Mouse (Mus musculus): ENCODE results near the gene Plcl2. TPM values are rescaled to one million over a fixed set of nuclear protein-coding genes. Genes with fewer than 3 reads are reported as not detected.
"Not testable (repeated sequence)": the region's sequence is repeated elsewhere in the genome, so short reads cannot be mapped to it uniquely, and the experiment has no call there.

Gene Plcl2
- polyA plus RNA-seq, 1 experiment from 2014 or later = 10.5 TPM

DNA sequence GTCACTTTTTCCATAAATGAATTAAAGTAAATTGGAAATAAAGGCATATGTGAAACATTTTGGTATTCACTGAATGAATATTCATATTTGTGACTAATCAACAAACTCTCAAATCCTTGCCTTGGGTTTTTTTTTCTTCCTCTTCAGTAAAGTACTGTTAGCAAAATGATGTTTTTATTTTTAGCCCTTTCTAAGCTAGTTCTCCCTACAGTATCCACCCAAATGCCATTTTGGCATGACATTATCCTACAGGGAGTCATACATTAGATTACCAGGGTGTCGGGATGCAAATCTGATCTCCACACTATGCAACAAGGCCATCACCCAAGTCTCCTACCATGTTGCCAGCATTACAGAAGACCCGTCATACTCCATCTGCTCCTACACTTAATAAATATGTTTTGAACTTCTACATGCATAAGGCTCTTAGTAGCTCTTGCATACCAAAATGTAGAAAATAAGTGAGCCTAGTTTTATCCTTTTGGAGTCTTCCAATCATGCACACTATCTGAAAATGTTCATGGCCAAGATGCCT, 131.9 kb downstream of the Plcl2 start:
- ATAC-seq (ENCODE audit: low FRiP score, low read depth) = no peak
- Histone ChIP-seq H3K4me2 (no peak overlapping the region), H3K9ac (no peak overlapping the region), H3K36me3 (no peaks in the 10 kb centered on the region), H3K4me1 (replicated peaks) (peaks cover 11% of the 10 kb centered on the region), H3K27me3 (no peaks in the 10 kb centered on the region), H3K9me3 (no peaks in the 10 kb centered on the region), H3K4me3 (no peak overlapping the region), H3K27ac (replicated peaks) (no peak overlapping the region)
- WGBS = 88% methylated on average over 2 of the region's 2 CpGs

DNA sequence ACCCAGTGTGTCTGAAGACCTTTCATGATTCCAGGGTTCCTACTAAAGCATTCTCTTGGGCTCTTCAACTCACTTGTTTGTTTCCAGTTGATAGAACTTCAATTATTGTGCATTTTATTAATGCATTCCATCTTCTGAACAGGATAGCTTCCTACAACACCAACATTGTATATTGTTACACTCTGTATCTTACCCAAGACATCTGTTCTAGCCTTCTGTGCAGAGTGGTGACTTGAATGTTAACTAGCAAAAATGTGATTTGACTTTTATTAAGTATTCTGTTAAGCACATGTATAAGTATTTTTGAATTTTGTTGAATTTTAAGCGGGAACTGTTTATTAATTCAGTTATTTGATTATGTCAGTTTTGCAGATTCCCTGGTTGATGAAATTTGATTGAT, 132.7 kb downstream of the Plcl2 start:
- 89% methylated on average over 1 of the region's 1 CpGs for WGBS
- no peak for ATAC-seq (ENCODE audit: low FRiP score, low read depth)
- Histone ChIP-seq H3K27me3 (no peaks in the 10 kb centered on the region), H3K27ac (replicated peaks) (no peak overlapping the region), H3K4me3 (no peak overlapping the region), H3K9ac (no peak overlapping the region), H3K36me3 (no peaks in the 10 kb centered on the region), H3K4me2 (no peak overlapping the region), H3K9me3 (no peaks in the 10 kb centered on the region), H3K4me1 (replicated peaks) (peaks cover 11% of the 10 kb centered on the region)

- no peak overlapping the region for H3K9ac ChIP-seq
- H3K4me1 ChIP-seq (replicated peaks) = peaks cover 11% of the 10 kb centered on the region
- ATAC-seq (ENCODE audit: low FRiP score, low read depth) = 0 out of 2 replicates have a peak, but pooled peaks have one; percentile 16
- 66% methylated on average over 6 of the region's 6 CpGs for WGBS
- no peaks in the 10 kb centered on the region for H3K36me3 ChIP-seq
- no peaks in the 10 kb centered on the region for H3K9me3 ChIP-seq
- H3K27ac ChIP-seq (replicated peaks) = peak overlapping the region; percentile 65
- H3K4me3 ChIP-seq = no peak overlapping the region
- peak overlapping the region; percentile 9; the same call in 1 of the 2 replicates for H3K4me2 ChIP-seq
- H3K27me3 ChIP-seq = no peaks in the 10 kb centered on the region
Observed at GRCm38 (mm10) chr17:50643356-50643755, 134.2 kb downstream of the Plcl2 start.

GRCm38 (mm10) chr17:50643989-50644388, 134.8 kb downstream of the Plcl2 start:
- peak overlapping the region; percentile 9; the same call in 1 of the 2 replicates for H3K4me2 ChIP-seq
- H3K36me3 ChIP-seq = no peaks in the 10 kb centered on the region
- H3K27me3 ChIP-seq = no peaks in the 10 kb centered on the region
- no peak overlapping the region for H3K9ac ChIP-seq
- 13% methylated on average over 6 of the region's 6 CpGs for WGBS
- H3K9me3 ChIP-seq = no peaks in the 10 kb centered on the region
- peak; percentile 70; the same call in 1 of the 2 replicates for ATAC-seq (ENCODE audit: low FRiP score, low read depth)
- H3K4me1 ChIP-seq (replicated peaks) = peaks cover 11% of the 10 kb centered on the region
- H3K4me3 ChIP-seq = no peak overlapping the region
- peak overlapping the region; percentile 67 for H3K27ac ChIP-seq (replicated peaks)

DNA sequence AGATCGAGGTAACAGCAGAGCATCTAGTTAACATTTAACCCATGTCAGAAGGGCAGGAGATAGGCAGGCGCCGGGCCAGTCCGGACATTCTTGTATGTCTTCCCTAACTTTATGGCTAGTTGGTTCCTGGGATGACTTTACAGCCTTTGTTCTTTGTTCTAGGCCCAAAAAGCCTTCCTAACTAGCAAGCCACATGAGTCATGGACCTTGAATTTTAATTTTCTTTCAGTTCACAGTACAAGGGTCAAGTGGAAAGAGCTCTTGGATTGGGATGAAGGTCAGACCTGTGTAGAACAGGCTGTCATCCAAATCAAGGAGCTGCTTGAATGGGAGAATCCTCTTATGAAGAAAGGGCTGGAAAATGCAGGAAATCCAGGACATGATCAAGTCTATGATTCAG, 138.9 kb downstream of the Plcl2 start:
- H3K4me2 ChIP-seq; H3K27ac ChIP-seq (replicated peaks); H3K36me3 ChIP-seq; H3K27me3 ChIP-seq; H3K9me3 ChIP-seq; ATAC-seq (ENCODE audit: low FRiP score, low read depth); H3K4me3 ChIP-seq; H3K9ac ChIP-seq: not testable (repeated sequence)
- WGBS = 96% methylated on average over 4 of the region's 4 CpGs
- H3K4me1 ChIP-seq (replicated peaks) = peaks cover 11% of the 10 kb centered on the region

- Histone ChIP-seq H3K27ac (replicated peaks) (no peak overlapping the region), H3K36me3 (no peaks in the 10 kb centered on the region), H3K4me2 (no peak overlapping the region), H3K4me1 (replicated peaks) (peaks cover 4% of the 10 kb centered on the region), H3K4me3 (no peak overlapping the region), H3K9ac (no peak overlapping the region), H3K27me3 (no peaks in the 10 kb centered on the region), H3K9me3 (no peaks in the 10 kb centered on the region)
- no peak for ATAC-seq (ENCODE audit: low FRiP score, low read depth)
- 95% methylated on average over 6 of the region's 6 CpGs for WGBS
Observed at GRCm38 (mm10) chr17:50648757-50649419, 139.7 kb downstream of the Plcl2 start.

DNA sequence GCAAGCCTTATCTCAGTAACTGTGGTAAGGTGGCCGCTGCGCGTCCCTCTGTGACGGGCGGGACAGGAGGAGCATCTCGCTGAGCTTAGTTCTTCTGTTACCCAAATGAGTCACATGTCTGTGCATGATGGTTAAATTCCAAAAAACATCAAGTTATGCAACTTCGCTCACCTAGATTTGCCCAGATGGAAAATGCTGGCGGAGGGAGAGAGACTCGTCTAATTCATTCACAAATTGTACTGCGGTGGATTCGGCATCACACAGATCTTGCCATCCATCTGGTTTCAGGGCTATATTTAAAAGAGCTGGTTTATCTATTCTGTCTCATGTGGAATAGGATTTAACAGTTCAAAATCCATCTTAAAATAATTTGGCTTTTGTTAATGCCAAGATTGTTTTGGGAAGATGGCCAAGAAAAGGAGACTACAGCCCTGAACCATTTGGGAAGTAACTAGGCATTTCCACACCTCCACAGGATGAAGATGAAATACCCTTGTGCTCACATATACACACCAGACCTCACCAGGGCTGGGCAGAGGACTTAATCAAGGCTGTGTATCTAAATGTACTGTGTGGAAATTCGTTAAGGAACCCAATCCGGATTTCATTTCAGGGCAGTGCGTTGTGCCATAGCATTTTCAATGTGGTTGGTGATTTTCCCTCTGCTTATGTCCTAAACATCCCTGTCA, 141.5 kb downstream of the Plcl2 start:
- 95% methylated on average over 14 of the region's 14 CpGs for WGBS

DNA sequence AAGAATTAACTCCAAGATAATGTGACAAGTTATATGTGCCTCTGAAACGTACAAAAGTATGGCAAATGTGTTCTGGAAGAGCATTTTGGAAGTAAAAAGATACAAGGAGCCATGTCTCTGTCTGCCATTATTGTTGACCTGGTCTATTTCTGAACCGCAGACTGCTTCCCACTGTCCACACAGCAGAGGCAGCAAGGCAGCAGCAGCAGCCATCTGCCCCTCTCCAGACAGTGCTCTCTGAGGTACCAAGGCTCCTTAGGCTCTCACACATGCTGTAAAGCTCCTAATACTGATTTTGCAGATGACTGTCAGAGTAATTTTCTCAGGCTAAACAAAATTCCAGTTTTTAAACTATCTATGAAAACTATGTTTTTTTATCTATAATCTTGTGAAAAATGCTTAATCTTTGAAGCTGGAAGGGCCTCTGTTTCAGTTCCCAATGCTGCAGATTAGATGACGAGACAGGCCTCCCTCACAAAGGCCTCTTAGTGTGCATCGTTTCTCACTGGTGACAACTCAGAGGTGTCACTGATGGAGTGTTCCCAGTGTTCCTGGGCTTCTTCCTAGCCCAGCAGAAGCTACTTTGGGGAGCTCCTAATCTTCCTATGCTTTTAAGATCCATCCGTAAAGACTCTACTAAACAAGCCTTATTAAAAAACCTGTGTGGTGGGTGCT, 145.7 kb downstream of the Plcl2 start:
- H3K36me3 ChIP-seq = no peaks in the 10 kb centered on the region
- H3K27ac ChIP-seq (replicated peaks) = no peak overlapping the region
- no peak overlapping the region for H3K4me3 ChIP-seq
- no peaks in the 10 kb centered on the region for H3K4me1 ChIP-seq (replicated peaks)
- WGBS = 58% methylated on average over 5 of the region's 5 CpGs
- ATAC-seq (ENCODE audit: low FRiP score, low read depth) = no peak
- H3K9me3 ChIP-seq = no peaks in the 10 kb centered on the region
- H3K4me2 ChIP-seq = no peak overlapping the region
- no peak overlapping the region for H3K9ac ChIP-seq
- no peaks in the 10 kb centered on the region for H3K27me3 ChIP-seq

More for the DNA sequence above, 141.5 kb downstream of the Plcl2 start:
- Histone ChIP-seq H3K9ac (no peak overlapping the region), H3K27me3 (no peaks in the 10 kb centered on the region), H3K27ac (replicated peaks) (no peak overlapping the region), H3K4me3 (no peak overlapping the region), H3K4me1 (replicated peaks) (no peaks in the 10 kb centered on the region), H3K9me3 (no peaks in the 10 kb centered on the region), H3K4me2 (no peak overlapping the region), H3K36me3 (no peaks in the 10 kb centered on the region)
- no peak for ATAC-seq (ENCODE audit: low FRiP score, low read depth)

DNA sequence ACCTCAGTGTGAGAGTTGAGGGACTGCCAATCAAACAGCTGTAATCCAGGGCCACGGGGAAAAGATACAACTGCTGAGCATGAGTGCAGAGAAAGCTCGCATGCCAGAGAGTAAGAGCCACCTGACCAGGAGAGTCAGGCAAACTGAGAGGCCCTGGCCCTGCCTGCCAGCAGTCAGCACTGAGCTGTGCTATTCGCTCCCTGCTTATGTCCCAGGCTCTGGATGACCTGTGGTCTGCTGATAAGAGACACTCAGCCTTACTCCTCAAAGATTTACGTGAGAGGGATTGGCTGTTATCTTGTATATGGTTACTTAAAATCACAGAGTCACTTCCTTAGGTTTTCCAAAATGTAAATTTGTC, 146.2 kb downstream of the Plcl2 start:
- WGBS = 72% methylated on average over 4 of the region's 4 CpGs
- H3K4me2 ChIP-seq = no peak overlapping the region
- H3K36me3 ChIP-seq = no peaks in the 10 kb centered on the region
- H3K9me3 ChIP-seq = no peaks in the 10 kb centered on the region
- H3K4me3 ChIP-seq = no peak overlapping the region
- no peak overlapping the region for H3K27ac ChIP-seq (replicated peaks)
- H3K4me1 ChIP-seq (replicated peaks) = no peaks in the 10 kb centered on the region
- no peaks in the 10 kb centered on the region for H3K27me3 ChIP-seq
- ATAC-seq (ENCODE audit: low FRiP score, low read depth) = no peak
- no peak overlapping the region for H3K9ac ChIP-seq

GRCm38 (mm10) chr17:50657321-50657720, 148.1 kb downstream of the Plcl2 start:
- no peak overlapping the region for H3K4me2 ChIP-seq
- no peak for ATAC-seq (ENCODE audit: low FRiP score, low read depth)

GRCm38 (mm10) chr17:50658901-50659300, 149.7 kb downstream of the Plcl2 start:
- Histone ChIP-seq H3K4me1 (replicated peaks) (no peaks in the 10 kb centered on the region), H3K4me2 (no peak overlapping the region), H3K36me3 (no peaks in the 10 kb centered on the region), H3K27ac (replicated peaks) (no peak overlapping the region), H3K9ac (no peak overlapping the region), H3K27me3 (no peaks in the 10 kb centered on the region), H3K9me3 (no peaks in the 10 kb centered on the region), H3K4me3 (no peak overlapping the region)
- WGBS = 93% methylated on average over 8 of the region's 8 CpGs
- ATAC-seq (ENCODE audit: low FRiP score, low read depth) = no peak

More at GRCm38 (mm10) chr17:50657321-50657720, 148.1 kb downstream of the Plcl2 start:
- Histone ChIP-seq H3K27ac (replicated peaks) (no peak overlapping the region), H3K4me3 (no peak overlapping the region), H3K9me3 (no peaks in the 10 kb centered on the region), H3K27me3 (no peaks in the 10 kb centered on the region), H3K36me3 (no peaks in the 10 kb centered on the region), H3K4me1 (replicated peaks) (no peaks in the 10 kb centered on the region), H3K9ac (no peak overlapping the region)

GRCm38 (mm10) chr17:50667596-50667995, 158.4 kb downstream of the Plcl2 start:
- Histone ChIP-seq H3K4me1 (replicated peaks) (no peaks in the 10 kb centered on the region), H3K36me3 (no peaks in the 10 kb centered on the region), H3K27me3 (no peaks in the 10 kb centered on the region), H3K27ac (replicated peaks) (no peak overlapping the region), H3K9me3 (no peaks in the 10 kb centered on the region), H3K4me3 (no peak overlapping the region), H3K4me2 (no peak overlapping the region), H3K9ac (no peak overlapping the region)
- no peak for ATAC-seq (ENCODE audit: low FRiP score, low read depth)
- 94% methylated on average over 9 of the region's 9 CpGs for WGBS
